Comparison of ENCODE assay signal across 10 mouse cellular contexts in the genomic region with DNA sequence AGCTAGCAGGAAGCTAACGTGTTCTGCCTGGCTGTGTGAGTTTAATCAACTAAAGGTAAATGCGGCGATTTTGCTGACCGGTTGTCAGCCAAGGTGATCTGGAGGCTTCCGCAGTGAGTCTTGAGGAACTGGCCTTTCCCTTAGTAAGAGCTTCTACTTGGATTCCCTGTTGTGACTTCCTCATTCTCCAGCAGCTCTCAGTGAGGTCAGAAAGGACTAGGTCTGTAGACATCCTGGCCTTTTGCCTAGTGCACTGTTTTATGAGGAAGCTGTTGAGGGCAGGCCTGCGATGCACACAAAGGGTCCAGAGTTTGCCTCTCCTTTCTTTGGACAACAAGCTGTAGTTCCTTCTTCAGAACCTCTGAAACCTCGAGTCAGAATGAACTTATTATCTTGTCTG. TPM values are rescaled to one million over a fixed set of nuclear protein-coding genes. Genes with fewer than 3 reads are reported as not detected.
DNase-seq lines count a peak whose midpoint lies in the region; ATAC-seq and TF ChIP-seq lines count a peak whose summit lies in the region.
"Had no signal": no experiment of that assay in that cellular context is flagged by ENCODE, and none has a peak within 500 bp of the region (broad histone marks: within the 10 kb centered on the region; RNA-seq: fewer than 3 reads in every experiment).

No protein-coding gene starts in this region.

- no peak for TF ChIP-seq POLR2A in liver, adult 2 months (IDR thresholded peaks at IDR 0.05; ENCODE audit: extremely low read depth, insufficient read depth, low read length)
- TF ChIP-seq POLR2A in heart, adult 2 months (IDR thresholded peaks at IDR 0.05; ENCODE audit: insufficient read depth, low read depth, low read length) = peak; percentile 46; the same call in 1 of the 2 replicates

- no peaks in the 10 kb centered on the region for H3K9me3 ChIP-seq in liver, embryonic 11.5 days (ENCODE audit: control insufficient read depth, low read length)
- H3K9me3 ChIP-seq: embryonic facial prominence, embryonic 13.5 days had no signal

- no peaks in the 10 kb centered on the region for H3K27me3 ChIP-seq in liver, adult 2 months (ENCODE audit: control insufficient read depth, insufficient read depth, low read length)
- no peaks in the 10 kb centered on the region for H3K27me3 ChIP-seq in liver, embryonic 11.5 days (replicated peaks; ENCODE audit: control insufficient read depth, insufficient read depth, low read length)
- no peaks in the 10 kb centered on the region for H3K27me3 ChIP-seq in heart, adult 2 months (ENCODE audit: control insufficient read depth, insufficient read depth, low read length)
- H3K27me3 ChIP-seq: embryonic facial prominence, embryonic 13.5 days had no signal

- H3K79me2 ChIP-seq in liver, adult 2 months (ENCODE audit: control insufficient read depth, insufficient read depth, low read length) = no peaks in the 10 kb centered on the region
- H3K79me2 ChIP-seq in heart, adult 2 months (replicated peaks; ENCODE audit: control insufficient read depth, insufficient read depth, low read length) = no peaks in the 10 kb centered on the region

- H3K4me2 ChIP-seq in liver, embryonic 11.5 days = no peak overlapping the region
- H3K4me2 ChIP-seq: embryonic facial prominence, embryonic 13.5 days had no signal

- no peak overlapping the region for H3K9ac ChIP-seq in liver, adult 2 months (ENCODE audit: low read depth, low read length)
- no peak overlapping the region for H3K9ac ChIP-seq in liver, embryonic 11.5 days (ENCODE audit: low read depth, low read length)
- H3K9ac ChIP-seq in heart, adult 2 months (ENCODE audit: low read depth, low read length) = no peak overlapping the region
- H3K9ac ChIP-seq: embryonic facial prominence, embryonic 13.5 days had no signal

- WGBS in liver, adult 2 months = 70% methylated on average over 7 of the region's 7 CpGs
- WGBS in liver, embryonic 11.5 days = 51% methylated on average over 7 of the region's 7 CpGs
- 45% methylated on average over 7 of the region's 7 CpGs for WGBS in heart, adult 2 months

- H3K4me1 ChIP-seq in liver, adult 2 months (ENCODE audit: control insufficient read depth, insufficient read depth, low read length) = peaks cover 10% of the 10 kb centered on the region
- H3K4me1 ChIP-seq in liver, embryonic 11.5 days (replicated peaks; ENCODE audit: control insufficient read depth, insufficient read depth, low read length) = peaks cover 10% of the 10 kb centered on the region
- peaks cover 5% of the 10 kb centered on the region for H3K4me1 ChIP-seq in heart, adult 2 months (ENCODE audit: control insufficient read depth, insufficient read depth, low read length)

- intact Hi-C loops in heart, adult 2 months (cut with DNase I) = loop anchor here (5.0 to 10.0 kb wide), 3 partner anchors 43 to 494 kb away; a partner anchor contains a TSS

- DNase-seq in liver, adult 2 months (ENCODE audit: extremely low read depth, low read depth, low spot score) = peak; percentile 60
- no peak for DNase-seq in liver, embryonic 11.5 days (ENCODE audit: low spot score)
- DNase-seq in heart, adult 2 months = peak; percentile 29 to 57
- peak; percentile 49 to 57 for DNase-seq in monocyte, adult 2 months (ENCODE audit: low read depth in 1 of 2, low spot score in 2 of 2)
- no peak for DNase-seq in cerebellum, postnatal 10 days
- no peak for DNase-seq in right cerebral cortex, postnatal 36 days (ENCODE audit: low spot score in 2 of 2)
- DNase-seq in adrenal gland, adult 2 months = no peak

- TF ChIP-seq CTCF in liver, adult 2 months (IDR thresholded peaks at IDR 0.05; ENCODE audit: low read depth, low read length) = no peak
- TF ChIP-seq CTCF in heart, adult 2 months (IDR thresholded peaks at IDR 0.05) = no peak

- 0 out of 2 replicates have a peak overlapping the region, but pooled peaks have one; percentile 29 for H3K27ac ChIP-seq in liver, adult 2 months (replicated peaks; ENCODE audit: insufficient read depth, low read depth, low read length)
- H3K27ac ChIP-seq in liver, embryonic 11.5 days (ENCODE audit: low read depth, low read length) = no peak overlapping the region
- peak overlapping the region; percentile 98 for H3K27ac ChIP-seq in heart, adult 2 months
- H3K27ac ChIP-seq: embryonic facial prominence, embryonic 13.5 days had no signal

- H3K4me3 ChIP-seq in liver, adult 2 months (ENCODE audit: insufficient read depth, low read depth, low read length) = no peak overlapping the region
- no peak overlapping the region for H3K4me3 ChIP-seq in liver, embryonic 11.5 days (ENCODE audit: low read depth, low read length)
- peak overlapping the region; percentile 12; the same call in 1 of the 2 replicates for H3K4me3 ChIP-seq in heart, adult 2 months
- H3K4me3 ChIP-seq: embryonic facial prominence, embryonic 13.5 days; myocyte had no signal

- ATAC-seq in liver, embryonic 11.5 days (replicated peaks; ENCODE audit: low FRiP score) = no peak
- peak; percentile 76 for ATAC-seq in hematopoietic stem cell, adult 5-6 weeks (replicated peaks in 1 of 2; ENCODE audit: insufficient read depth in 1 of 2, low FRiP score in 2 of 2, low TSS enrichment in 1 of 2, low read depth in 1 of 2, poor library complexity in 2 of 2, severe bottlenecking in 2 of 2)

- 0 out of 2 replicates have a peak, but pooled peaks have one; percentile 32 for TF ChIP-seq EP300 in heart, adult 2 months (IDR thresholded peaks at IDR 0.05; ENCODE audit: insufficient read depth, low read depth, low read length)

- H3K36me3 ChIP-seq in liver, adult 2 months (ENCODE audit: control insufficient read depth, insufficient read depth, low read length) = peaks cover under 1% of the 10 kb centered on the region
- peaks cover under 1% of the 10 kb centered on the region; the same call in 1 of the 2 replicates for H3K36me3 ChIP-seq in liver, embryonic 11.5 days (ENCODE audit: control insufficient read depth, insufficient read depth, low read length)
- H3K36me3 ChIP-seq in heart, adult 2 months (ENCODE audit: control insufficient read depth, insufficient read depth, low read length) = no peaks in the 10 kb centered on the region

RNA-seq across cellular contexts. Expression of a gene that starts 3.2 kb away (rescaled TPM):
- total RNA-seq in liver, adult 2 months (2014; rRNA removed) = 44.4 and 69.3 TPM in 2 replicates
- 45.5 and 67.3 TPM in 2 replicates for polyA plus RNA-seq in liver, adult 2 months (2012; rRNA removed)
- 10.1 and 12.2 TPM in 2 replicates for polyA plus RNA-seq in liver, embryonic 11.5 days (2014; fragmentation: Nextera tagmentation; extraction: Ambion mirVana)
- 1 to 10 TPM; 4.7 to 7.5 TPM for total RNA-seq in heart, adult 2 months (2021)
- polyA plus RNA-seq in heart, adult 2 months (2012; rRNA removed) = 10.0 and 10.2 TPM in 2 replicates
- total RNA-seq in hematopoietic stem cell, adult 5-6 weeks (2017) = 1.1 and 2.8 TPM in 2 replicates
- 10 to 100 TPM; 51.6 to 63.5 TPM for total RNA-seq in adrenal gland, adult 2 months (2021)
- polyA plus RNA-seq in adrenal gland, adult 2 months (2012; rRNA removed) = 108 and 128 TPM in 2 replicates

RNA-seq across cellular contexts. Expression of a gene that starts 16.5 kb away (rescaled TPM):
- total RNA-seq in liver, adult 2 months (2014; rRNA removed) = 14.5 and 17.7 TPM in 2 replicates
- polyA plus RNA-seq in liver, adult 2 months (2012; rRNA removed) = 3.6 and 4.0 TPM in 2 replicates
- polyA plus RNA-seq in liver, embryonic 11.5 days (2014; fragmentation: Nextera tagmentation; extraction: Ambion mirVana) = 93.7 and 102 TPM in 2 replicates
- total RNA-seq in heart, adult 2 months (2021) = 10 to 100 TPM; 25.7 to 25.8 TPM
- 6.9 and 11.1 TPM in 2 replicates for polyA plus RNA-seq in heart, adult 2 months (2012; rRNA removed)
- 160 and 191 TPM in 2 replicates for total RNA-seq in hematopoietic stem cell, adult 5-6 weeks (2017)
- 10 to 100 TPM; 35.4 to 63.5 TPM for total RNA-seq in adrenal gland, adult 2 months (2021)
- 1.2 and 2.1 TPM in 2 replicates for polyA plus RNA-seq in adrenal gland, adult 2 months (2012; rRNA removed)

RNA-seq across cellular contexts. Expression of a gene that starts 45.3 kb away (rescaled TPM):
- total RNA-seq in liver, adult 2 months (2014; rRNA removed) = 57.6 and 116 TPM in 2 replicates
- 236 and 311 TPM in 2 replicates for polyA plus RNA-seq in liver, adult 2 months (2012; rRNA removed)
- 367 and 406 TPM in 2 replicates for polyA plus RNA-seq in liver, embryonic 11.5 days (2014; fragmentation: Nextera tagmentation; extraction: Ambion mirVana)
- total RNA-seq in heart, adult 2 months (2021) = 10 to 100 TPM; 44.8 to 51.4 TPM
- 20.7 and 22.5 TPM in 2 replicates for polyA plus RNA-seq in heart, adult 2 months (2012; rRNA removed)
- 60.3 and 71.8 TPM in 2 replicates for total RNA-seq in hematopoietic stem cell, adult 5-6 weeks (2017)
- 10 to 100 TPM; 82.8 to 97.9 TPM for total RNA-seq in adrenal gland, adult 2 months (2021)
- 161 and 269 TPM in 2 replicates for polyA plus RNA-seq in adrenal gland, adult 2 months (2012; rRNA removed)

Comparison
In these comparisons a context has a peak if more than half of its experiments do, and no peak if none do; other contexts are left out.
1. DNase-seq: peak in liver, adult 2 months (single experiment), heart, adult 2 months (2 of 2) and monocyte, adult 2 months (2 of 2); none in liver, embryonic 11.5 days (single experiment), cerebellum, postnatal 10 days (0 of 2), right cerebral cortex, postnatal 36 days (0 of 2) and adrenal gland, adult 2 months (single experiment).